Mouse (Mus musculus): ENCODE measurements around the gene Otud5.
"Not testable (repeated sequence)": the region's sequence is repeated elsewhere in the genome, so short reads cannot be mapped to it uniquely, and the experiment has no call there.

Gene Otud5

GRCm38 (mm10) chrX:7841163-7842162 is at the start of gene Otud5:
Gene Otud5, plus strand, starts transcription at chrX:7841364.
- DNase-seq (ENCODE audit: low read depth, low spot score): peak; percentile 91

- DNase-seq (ENCODE audit: low read depth, low spot score): no peak
Measured at GRCm38 (mm10) chrX:7793361-7793760, 47.8 kb upstream of the Otud5 start.

- DNase-seq (ENCODE audit: low read depth, low spot score): no peak
Measured at GRCm38 (mm10) chrX:7795016-7795415, 46.1 kb upstream of the Otud5 start.

GRCm38 (mm10) chrX:7797327-7797726 is 43.8 kb upstream of the Otud5 start:
- no peak for DNase-seq (ENCODE audit: low read depth, low spot score)

GRCm38 (mm10) chrX:7802157-7802556 is 39.0 kb upstream of the Otud5 start:
- DNase-seq (ENCODE audit: low read depth, low spot score): not testable (repeated sequence)

GRCm38 (mm10) chrX:7815016-7815415 is 26.1 kb upstream of the Otud5 start:
- not testable (repeated sequence) for DNase-seq (ENCODE audit: low read depth, low spot score)

- no peak for DNase-seq (ENCODE audit: low read depth, low spot score)
Measured at GRCm38 (mm10) chrX:7821865-7822779, 19.0 kb upstream of the Otud5 start, which contains the start of gene Kcnd1. Gene Kcnd1, plus strand, starts transcription at chrX:7822289.

GRCm38 (mm10) chrX:7837146-7837545 is 4.0 kb upstream of the Otud5 start:
- DNase-seq (ENCODE audit: low read depth, low spot score): no peak

- no peak for DNase-seq (ENCODE audit: low read depth, low spot score)
Measured at GRCm38 (mm10) chrX:7840842-7841162, 362 bp upstream of the Otud5 start.

GRCm38 (mm10) chrX:7842318-7842717 is 1.2 kb downstream of the Otud5 start:
- no peak for DNase-seq (ENCODE audit: low read depth, low spot score)

GRCm38 (mm10) chrX:7847845-7848244 is 6.7 kb downstream of the Otud5 start:
- DNase-seq (ENCODE audit: low read depth, low spot score): no peak

- no peak for DNase-seq (ENCODE audit: low read depth, low spot score)
Measured at GRCm38 (mm10) chrX:7854578-7854977, 13.4 kb downstream of the Otud5 start.

GRCm38 (mm10) chrX:7859191-7859753 is 18.1 kb downstream of the Otud5 start:
- no peak for DNase-seq (ENCODE audit: low read depth, low spot score)

- no peak for DNase-seq (ENCODE audit: low read depth, low spot score)
Measured at GRCm38 (mm10) chrX:7863181-7863580, 22.0 kb downstream of the Otud5 start.

- no peak for DNase-seq (ENCODE audit: low read depth, low spot score)
Measured at GRCm38 (mm10) chrX:7864551-7864950, 23.4 kb downstream of the Otud5 start.

GRCm38 (mm10) chrX:7865343-7865742 is 24.2 kb downstream of the Otud5 start:
- no peak for DNase-seq (ENCODE audit: low read depth, low spot score)

- no peak for DNase-seq (ENCODE audit: low read depth, low spot score)
Measured at GRCm38 (mm10) chrX:7865786-7866185, 24.6 kb downstream of the Otud5 start.

- DNase-seq (ENCODE audit: low read depth, low spot score): no peak
Measured at GRCm38 (mm10) chrX:7867141-7867540, 26.0 kb downstream of the Otud5 start.

GRCm38 (mm10) chrX:7868506-7868905 is 27.3 kb downstream of the Otud5 start:
- DNase-seq (ENCODE audit: low read depth, low spot score): no peak

GRCm38 (mm10) chrX:7869826-7870225 is 28.7 kb downstream of the Otud5 start:
- no peak for DNase-seq (ENCODE audit: low read depth, low spot score)

- DNase-seq (ENCODE audit: low read depth, low spot score): peak; percentile 67
Measured at GRCm38 (mm10) chrX:7878007-7878419, 36.8 kb downstream of the Otud5 start, which contains the start of gene Pim2. Gene Pim2, plus strand, starts transcription at chrX:7878262.

- no peak for DNase-seq (ENCODE audit: low read depth, low spot score)
Measured at GRCm38 (mm10) chrX:7878495-7878894, 37.3 kb downstream of the Otud5 start.
